Mouse (Mus musculus): Measurements from ENCODE around the gene Spag9. TPM values are rescaled to one million over a fixed set of nuclear protein-coding genes. Genes with fewer than 3 reads are reported as not detected.
A peak's percentile ranks its signal among the peaks of the same experiment; 100 is the strongest.
"Not testable (repeated sequence)": the region's sequence is repeated elsewhere in the genome, so short reads cannot be mapped to it uniquely, and the experiment has no call there.

Gene Spag9
- polyA plus RNA-seq, 1 experiment from 2014 or later = 61.9 TPM

GRCm38 (mm10) chr11:94035974-94036373 is 40.1 kb downstream of the Spag9 start:
- H3K36me3 ChIP-seq = peaks cover 8% of the 10 kb centered on the region
- peaks cover 6% of the 10 kb centered on the region; the same call in 1 of the 2 replicates for H3K4me1 ChIP-seq
- no peaks in the 10 kb centered on the region for H3K9me3 ChIP-seq (replicated peaks)
- WGBS = 46% methylated on average over 2 of the region's 2 CpGs
- no peaks in the 10 kb centered on the region for H3K27me3 ChIP-seq (ENCODE audit: low read depth, poor library complexity, severe bottlenecking)
- no peak overlapping the region for H3K27ac ChIP-seq (replicated peaks)
- no peak overlapping the region for H3K4me3 ChIP-seq
- no peak for DNase-seq (ENCODE audit: low spot score)

GRCm38 (mm10) chr11:94041475-94041874 is 45.6 kb downstream of the Spag9 start:
- H3K9me3 ChIP-seq (replicated peaks) = no peaks in the 10 kb centered on the region
- peaks cover 8% of the 10 kb centered on the region for H3K36me3 ChIP-seq
- WGBS = 88% methylated on average over 1 of the region's 1 CpGs
- no peak for DNase-seq (ENCODE audit: low spot score)
- H3K27me3 ChIP-seq (ENCODE audit: low read depth, poor library complexity, severe bottlenecking) = no peaks in the 10 kb centered on the region
- peak overlapping the region; percentile 49; the same call in 1 of the 2 replicates for H3K27ac ChIP-seq (replicated peaks)
- H3K4me3 ChIP-seq = no peak overlapping the region
- H3K4me1 ChIP-seq = peaks cover 34% of the 10 kb centered on the region

- not testable (repeated sequence) for H3K27me3 ChIP-seq (ENCODE audit: low read depth, poor library complexity, severe bottlenecking); DNase-seq (ENCODE audit: low spot score); H3K9me3 ChIP-seq (replicated peaks); H3K27ac ChIP-seq (replicated peaks); H3K4me3 ChIP-seq; H3K36me3 ChIP-seq
- peaks cover 42% of the 10 kb centered on the region for H3K4me1 ChIP-seq
- WGBS = 81% methylated on average over 1 of the region's 1 CpGs
Measured at GRCm38 (mm10) chr11:94042301-94042700, 46.4 kb downstream of the Spag9 start.

- DNase-seq (ENCODE audit: low spot score) = peak; percentile 95
- peaks cover 50% of the 10 kb centered on the region for H3K4me1 ChIP-seq
- WGBS = 3% methylated on average over 22 of the region's 22 CpGs
Measured at GRCm38 (mm10) chr11:94043998-94044985, 48.4 kb downstream of the Spag9 start.

GRCm38 (mm10) chr11:94045016-94045415 is 49.1 kb downstream of the Spag9 start:
- H3K4me1 ChIP-seq = peaks cover 46% of the 10 kb centered on the region
- no peaks in the 10 kb centered on the region for H3K27me3 ChIP-seq (ENCODE audit: low read depth, poor library complexity, severe bottlenecking)
- H3K36me3 ChIP-seq = peaks cover 24% of the 10 kb centered on the region
- peak overlapping the region; percentile 97 for H3K27ac ChIP-seq (replicated peaks)
- 7% methylated on average over 4 of the region's 4 CpGs for WGBS
- H3K9me3 ChIP-seq (replicated peaks) = no peaks in the 10 kb centered on the region
- H3K4me3 ChIP-seq = peak overlapping the region; percentile 71
- peak; percentile 70 for DNase-seq (ENCODE audit: low spot score)

More at GRCm38 (mm10) chr11:94043998-94044985, 48.4 kb downstream of the Spag9 start:
- peaks cover 17% of the 10 kb centered on the region for H3K36me3 ChIP-seq
- H3K27ac ChIP-seq (replicated peaks) = peak overlapping the region; percentile 97
- no peaks in the 10 kb centered on the region for H3K9me3 ChIP-seq (replicated peaks)
- H3K4me3 ChIP-seq = peak overlapping the region; percentile 71
- H3K27me3 ChIP-seq (ENCODE audit: low read depth, poor library complexity, severe bottlenecking) = no peaks in the 10 kb centered on the region

GRCm38 (mm10) chr11:94047288-94047687 is 51.4 kb downstream of the Spag9 start:
- Histone ChIP-seq H3K36me3 (peaks cover 47% of the 10 kb centered on the region), H3K4me1 (peaks cover 33% of the 10 kb centered on the region), H3K9me3 (replicated peaks) (no peaks in the 10 kb centered on the region), H3K27ac (replicated peaks) (peak overlapping the region; percentile 97; the same call in 1 of the 2 replicates), H3K27me3 (ENCODE audit: low read depth, poor library complexity, severe bottlenecking) (no peaks in the 10 kb centered on the region), H3K4me3 (peak overlapping the region; percentile 71; the same call in 1 of the 2 replicates)
- no peak for DNase-seq (ENCODE audit: low spot score)
- 62% methylated on average over 2 of the region's 2 CpGs for WGBS

- no peak overlapping the region for H3K27ac ChIP-seq (replicated peaks)
- no peak overlapping the region for H3K4me3 ChIP-seq
- no peaks in the 10 kb centered on the region for H3K9me3 ChIP-seq (replicated peaks)
- WGBS = 83% methylated on average over 3 of the region's 3 CpGs
- H3K4me1 ChIP-seq = peaks cover 7% of the 10 kb centered on the region; the same call in 1 of the 2 replicates
- DNase-seq (ENCODE audit: low spot score) = no peak
- peaks cover 93% of the 10 kb centered on the region for H3K36me3 ChIP-seq
- H3K27me3 ChIP-seq (ENCODE audit: low read depth, poor library complexity, severe bottlenecking) = no peaks in the 10 kb centered on the region
Measured at GRCm38 (mm10) chr11:94054176-94054575, 58.3 kb downstream of the Spag9 start.

- Histone ChIP-seq H3K27ac (replicated peaks) (no peak overlapping the region), H3K36me3 (peaks cover 93% of the 10 kb centered on the region), H3K27me3 (ENCODE audit: low read depth, poor library complexity, severe bottlenecking) (no peaks in the 10 kb centered on the region), H3K4me3 (no peak overlapping the region), H3K4me1 (peaks cover 7% of the 10 kb centered on the region; the same call in 1 of the 2 replicates), H3K9me3 (replicated peaks) (no peaks in the 10 kb centered on the region)
- 89% methylated on average over 3 of the region's 3 CpGs for WGBS
- DNase-seq (ENCODE audit: low spot score) = no peak
Measured at GRCm38 (mm10) chr11:94054901-94055300, 59.0 kb downstream of the Spag9 start.

GRCm38 (mm10) chr11:94063941-94064340 is 68.0 kb downstream of the Spag9 start:
- Histone ChIP-seq H3K4me3 (no peak overlapping the region), H3K36me3 (peaks cover 94% of the 10 kb centered on the region), H3K27ac (replicated peaks) (no peak overlapping the region), H3K27me3 (ENCODE audit: low read depth, poor library complexity, severe bottlenecking) (no peaks in the 10 kb centered on the region), H3K9me3 (replicated peaks) (no peaks in the 10 kb centered on the region), H3K4me1 (no peaks in the 10 kb centered on the region)
- 96% methylated on average over 5 of the region's 5 CpGs for WGBS
- no peak for DNase-seq (ENCODE audit: low spot score)

- no peak overlapping the region for H3K27ac ChIP-seq (replicated peaks)
- 82% methylated on average over 2 of the region's 2 CpGs for WGBS
- no peaks in the 10 kb centered on the region for H3K9me3 ChIP-seq (replicated peaks)
- no peak overlapping the region for H3K4me3 ChIP-seq
- no peaks in the 10 kb centered on the region for H3K27me3 ChIP-seq (ENCODE audit: low read depth, poor library complexity, severe bottlenecking)
- no peak for DNase-seq (ENCODE audit: low spot score)
- peaks cover 99% of the 10 kb centered on the region for H3K36me3 ChIP-seq
- H3K4me1 ChIP-seq = no peaks in the 10 kb centered on the region
Measured at GRCm38 (mm10) chr11:94070455-94070854, 74.6 kb downstream of the Spag9 start.

- WGBS = 89% methylated on average over 4 of the region's 4 CpGs
- H3K27ac ChIP-seq (replicated peaks) = no peak overlapping the region
Measured at GRCm38 (mm10) chr11:94073283-94073682, 77.4 kb downstream of the Spag9 start.

GRCm38 (mm10) chr11:94086966-94087365 is 91.1 kb downstream of the Spag9 start:
- H3K27ac ChIP-seq (replicated peaks); H3K4me3 ChIP-seq; H3K4me1 ChIP-seq; DNase-seq (ENCODE audit: low spot score); H3K27me3 ChIP-seq (ENCODE audit: low read depth, poor library complexity, severe bottlenecking); H3K9me3 ChIP-seq (replicated peaks): not testable (repeated sequence)
- H3K36me3 ChIP-seq = peaks cover 99% of the 10 kb centered on the region
- 78% methylated on average over 2 of the region's 2 CpGs for WGBS

More at GRCm38 (mm10) chr11:94073283-94073682, 77.4 kb downstream of the Spag9 start:
- no peak for DNase-seq (ENCODE audit: low spot score)
- Histone ChIP-seq H3K4me3 (no peak overlapping the region), H3K27me3 (ENCODE audit: low read depth, poor library complexity, severe bottlenecking) (no peaks in the 10 kb centered on the region), H3K4me1 (no peaks in the 10 kb centered on the region), H3K9me3 (replicated peaks) (no peaks in the 10 kb centered on the region), H3K36me3 (peaks cover 98% of the 10 kb centered on the region)

- H3K27ac ChIP-seq (replicated peaks) = no peak overlapping the region
- no peak overlapping the region for H3K4me3 ChIP-seq
- peaks cover 99% of the 10 kb centered on the region for H3K36me3 ChIP-seq
- WGBS = 88% methylated on average over 4 of the region's 4 CpGs
- H3K27me3 ChIP-seq (ENCODE audit: low read depth, poor library complexity, severe bottlenecking) = no peaks in the 10 kb centered on the region
- H3K9me3 ChIP-seq (replicated peaks) = no peaks in the 10 kb centered on the region
- DNase-seq (ENCODE audit: low spot score) = no peak
- H3K4me1 ChIP-seq = no peaks in the 10 kb centered on the region
Measured at GRCm38 (mm10) chr11:94090496-94090895, 94.6 kb downstream of the Spag9 start.

Measured in midbrain, embryonic 10.5 days (tissue).